Mouse (Mus musculus): ENCODE measurements around the gene Slc26a10.
A peak's percentile ranks its signal among the peaks of the same experiment; 100 is the strongest.
"Not testable (repeated sequence)": the region's sequence is repeated elsewhere in the genome, so short reads cannot be mapped to it uniquely, and the experiment has no call there.

Slc26a10 gene

DNA sequence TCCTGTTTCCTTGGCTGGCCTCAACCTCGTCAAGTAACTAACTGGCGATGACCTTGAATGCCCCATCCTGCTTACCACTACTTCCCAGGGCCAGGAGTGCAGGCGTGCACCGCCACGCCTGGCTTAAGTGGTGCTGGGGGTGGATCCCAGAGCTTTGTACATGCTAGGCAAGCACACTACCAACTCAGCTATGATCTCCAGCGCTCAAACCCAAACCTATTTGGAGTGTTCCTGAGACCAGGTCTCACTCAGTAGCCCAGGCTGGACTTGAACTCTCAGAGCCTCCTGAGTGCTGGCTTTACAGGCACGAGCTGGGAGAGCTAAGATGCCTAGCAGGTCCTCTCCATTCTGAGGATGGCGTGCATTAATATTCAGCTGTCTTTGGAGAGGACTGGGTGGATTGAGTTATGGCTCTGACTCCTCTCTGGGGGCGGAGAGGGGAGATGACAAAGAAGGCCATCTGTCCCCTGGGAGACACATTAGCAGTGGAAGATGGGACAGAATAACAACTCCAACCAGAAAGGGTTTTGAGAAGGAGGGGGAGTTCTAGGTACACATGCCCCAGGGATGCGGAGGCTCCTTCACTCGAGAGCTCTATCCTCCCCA, 17.2 kb upstream of the Slc26a10 start:
- no peak for DNase-seq

- DNase-seq, result no peak
These were observed 16.7 kb upstream of the Slc26a10 start for GRCm38 (mm10) chr10:127197104-127197503.

DNA sequence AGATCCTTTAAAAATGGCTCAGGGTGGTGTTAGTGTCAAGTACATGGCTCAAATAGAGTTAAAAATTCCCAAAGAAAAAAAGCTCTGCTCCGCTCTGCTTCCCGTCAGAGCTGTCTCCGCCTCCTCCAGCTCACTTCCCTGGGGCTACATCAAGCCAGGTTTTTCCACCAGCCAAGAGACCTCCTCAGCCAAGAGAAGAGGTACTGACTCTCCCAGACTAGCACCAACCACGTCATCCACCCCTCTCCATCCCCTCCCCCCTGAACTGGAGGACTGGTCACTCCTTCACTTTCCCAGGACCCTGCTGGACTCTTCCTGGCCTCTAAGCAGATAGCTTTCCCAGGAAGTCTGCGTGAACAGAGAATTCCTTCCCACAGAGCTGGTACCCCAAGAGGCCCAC, 15.9 kb upstream of the Slc26a10 start:
- peak; percentile 75 for DNase-seq

- peak; percentile 76 for DNase-seq
These were observed 15.1 kb upstream of the Slc26a10 start, which contains the start of gene Dtx3 for GRCm38 (mm10) chr10:127195328-127196129. Gene Dtx3, minus strand, starts transcription at chr10:127195728.

GRCm38 (mm10) chr10:127194428-127195327, 14.2 kb upstream of the Slc26a10 start:
- peak; percentile 59 for DNase-seq

- DNase-seq, result no peak
These were observed 12.6 kb upstream of the Slc26a10 start for GRCm38 (mm10) chr10:127193011-127193410.

DNA sequence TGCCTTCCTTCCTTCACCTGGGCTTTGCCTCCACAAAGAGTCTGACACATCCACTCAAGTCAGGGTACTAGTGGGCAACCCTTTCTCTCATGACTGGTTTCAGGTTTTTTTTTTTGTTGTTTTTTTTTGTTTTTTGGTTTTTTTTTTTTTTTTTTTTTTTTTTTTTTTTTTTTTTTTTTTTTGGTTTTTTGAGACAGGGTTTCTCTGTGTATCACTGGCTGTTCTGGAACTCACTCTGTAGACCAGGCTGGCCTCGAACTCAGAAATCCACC, 11.5 kb upstream of the Slc26a10 start:
- DNase-seq, result not testable (repeated sequence)

DNA sequence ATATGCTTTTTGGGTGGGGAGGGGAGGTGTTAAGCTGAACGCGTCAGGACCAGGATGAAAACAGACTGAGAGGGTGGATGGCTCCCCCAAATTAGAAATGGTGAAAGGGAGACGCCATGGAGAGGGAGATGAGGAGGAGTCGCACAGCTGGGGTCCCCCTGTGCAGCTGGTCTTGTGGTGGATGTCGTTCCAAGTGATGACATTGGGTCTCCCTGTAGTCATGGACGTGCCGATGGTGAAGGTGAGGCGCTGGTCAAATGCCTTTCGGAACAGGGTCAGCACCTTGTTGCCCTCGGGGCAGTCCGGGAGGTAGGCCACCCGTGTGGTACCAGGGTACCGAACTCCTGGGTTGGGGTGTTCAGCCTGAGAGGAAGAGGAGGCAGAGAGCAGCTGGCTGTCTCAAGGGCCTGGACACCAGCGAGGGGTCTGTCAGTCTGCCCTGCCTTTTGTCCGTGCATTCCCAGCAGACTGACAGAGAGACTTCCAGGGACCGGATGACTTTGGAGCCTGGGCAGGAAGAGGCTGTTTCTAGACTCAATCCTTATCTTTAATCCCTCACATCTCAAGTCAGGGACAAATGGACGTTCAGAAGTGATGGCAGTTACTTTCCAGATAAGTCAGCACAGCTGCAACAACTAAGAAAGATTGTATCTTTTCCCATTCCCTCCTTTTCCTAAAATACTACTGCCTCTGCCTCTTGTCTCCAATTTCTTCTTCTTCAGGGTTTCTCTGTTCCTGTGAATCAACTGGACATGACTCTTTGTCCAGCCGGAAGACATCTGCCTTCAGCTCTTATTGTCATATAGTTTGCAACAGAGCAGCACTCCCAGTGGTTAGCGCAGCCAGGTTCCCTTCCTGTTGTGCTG, 11.0 kb upstream of the Slc26a10 start:
- DNase-seq, result no peak

- DNase-seq, result peak; percentile 23
These were observed 10.1 kb upstream of the Slc26a10 start for GRCm38 (mm10) chr10:127190398-127191190.

DNA sequence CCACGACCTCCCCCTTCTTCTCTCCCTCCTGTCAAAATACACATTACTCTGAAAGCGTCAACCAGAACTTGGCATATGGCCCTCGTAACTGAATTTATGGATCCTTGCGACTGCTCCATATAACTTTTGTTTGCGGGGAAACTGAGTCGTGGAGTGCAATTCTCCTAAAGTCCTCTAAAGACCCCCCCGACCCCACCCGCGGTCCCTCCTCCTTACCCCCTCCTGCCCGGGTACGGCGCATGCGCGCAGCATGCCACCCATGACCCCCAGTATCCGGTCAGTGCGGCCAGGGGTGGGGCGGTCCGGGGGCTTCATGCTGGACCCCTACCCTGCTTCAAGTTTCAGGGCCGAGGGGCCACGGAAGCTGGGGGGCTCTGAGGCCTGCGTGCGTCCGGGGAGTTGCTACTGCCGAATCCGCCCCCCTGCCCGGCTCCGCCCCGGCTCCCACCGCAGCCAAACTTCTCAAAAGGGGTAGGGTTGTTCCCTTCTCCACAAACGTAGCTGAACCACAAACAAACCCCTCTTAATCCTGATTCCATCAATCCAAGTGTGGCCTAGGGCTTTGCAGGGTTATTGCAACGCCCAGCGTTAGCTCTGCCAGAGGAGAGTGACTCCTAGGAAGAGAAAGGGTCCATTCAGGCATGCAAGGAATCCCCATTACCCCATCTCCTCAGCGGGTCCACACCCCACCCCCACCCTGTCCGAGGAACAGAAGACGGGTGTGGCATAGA, 9.4 kb upstream of the Slc26a10 start, which contains the start of gene Arhgef25:
Gene Arhgef25 (minus strand): TSS at position 433 of the 731 bp plus-strand sequence.
- peak; percentile 70 for DNase-seq

GRCm38 (mm10) chr10:127189116-127189650, 8.7 kb upstream of the Slc26a10 start:
- DNase-seq, result peak; percentile 58

- DNase-seq, result peak; percentile 92
These were observed 8.1 kb upstream of the Slc26a10 start for GRCm38 (mm10) chr10:127188465-127189115.

GRCm38 (mm10) chr10:127188079-127188453, 7.6 kb upstream of the Slc26a10 start:
- no peak for DNase-seq

DNA sequence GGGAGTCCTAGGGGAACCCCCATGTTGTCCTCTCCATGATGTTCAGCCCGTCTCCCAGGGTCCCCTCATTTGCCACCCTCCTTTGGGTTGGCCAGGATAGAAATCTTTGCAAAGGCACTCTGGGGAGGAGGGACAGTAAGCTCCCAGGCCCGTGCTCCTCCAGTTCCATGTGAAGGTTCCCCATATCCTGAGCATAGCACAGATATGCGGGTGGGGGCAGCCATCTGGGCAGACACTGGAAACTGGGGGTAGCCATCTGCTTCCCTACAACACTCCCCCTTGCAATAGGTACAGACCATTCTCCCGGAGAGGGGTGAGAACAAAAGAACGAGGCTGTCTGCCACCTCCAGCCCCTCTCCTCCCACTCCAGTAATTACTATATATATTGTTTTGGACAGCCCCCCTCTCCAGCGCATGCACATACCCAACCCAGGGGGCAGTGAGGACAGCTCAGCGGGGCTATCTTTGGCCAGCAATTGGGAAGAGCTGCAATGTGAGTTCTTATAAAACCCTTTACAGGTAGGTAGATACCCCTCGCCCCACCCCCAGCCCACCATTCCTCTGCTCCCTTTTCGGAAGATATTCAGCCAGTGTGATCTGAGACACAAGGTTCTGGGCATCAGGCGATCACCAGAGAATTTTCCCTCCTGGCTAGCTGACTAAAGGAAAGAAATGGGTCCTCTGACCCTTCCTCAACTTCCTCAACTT, 7.1 kb upstream of the Slc26a10 start:
- DNase-seq, result peak; percentile 23

DNA sequence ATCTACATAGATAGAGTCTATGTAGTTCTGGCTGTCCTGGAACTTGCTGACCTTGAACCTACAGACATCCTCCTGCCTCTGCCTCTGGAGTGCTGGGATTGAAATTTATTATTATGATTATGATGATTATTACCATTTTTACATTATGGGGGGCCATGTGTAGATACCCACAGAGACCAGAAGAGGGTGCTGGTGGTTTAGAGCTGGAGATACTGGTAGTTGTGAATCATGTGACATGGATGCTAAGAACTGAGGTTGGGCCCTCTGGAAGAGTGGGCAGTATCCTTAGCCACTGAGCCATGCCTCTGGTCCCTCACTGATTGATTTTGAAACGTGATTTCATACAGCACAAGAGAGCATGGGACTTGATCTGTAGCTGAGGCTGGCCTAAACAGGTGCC, 6.0 kb upstream of the Slc26a10 start:
- DNase-seq, result no peak

- no peak for DNase-seq
These were observed 5.1 kb upstream of the Slc26a10 start for GRCm38 (mm10) chr10:127185506-127185905.

DNA sequence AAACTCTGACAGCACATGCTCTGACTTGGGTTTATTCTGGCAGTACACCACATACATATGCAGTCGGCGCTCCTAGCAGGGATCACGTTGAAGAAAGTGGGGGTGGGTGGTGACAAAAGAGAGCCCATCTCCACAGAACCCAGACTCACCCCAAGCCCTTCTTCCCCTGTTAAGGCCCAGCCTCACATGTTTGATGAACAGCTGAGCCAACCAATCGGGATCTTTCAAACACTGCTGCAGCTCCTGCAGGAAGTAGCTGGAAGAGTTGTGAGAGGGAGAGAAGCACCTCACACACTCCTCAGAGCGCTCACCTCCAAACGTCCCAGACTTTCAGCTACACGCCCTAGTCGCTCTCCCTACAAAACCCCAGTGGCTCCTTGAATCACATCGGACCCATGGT, 4.7 kb upstream of the Slc26a10 start:
- peak; percentile 33 for DNase-seq

- DNase-seq, result peak; percentile 59
These were observed 3.3 kb upstream of the Slc26a10 start for GRCm38 (mm10) chr10:127183759-127184158.

- no peak for DNase-seq
These were observed 2.2 kb upstream of the Slc26a10 start for GRCm38 (mm10) chr10:127182624-127183023.
